Mouse (Mus musculus) cerebellum, postnatal 25 days (tissue): ENCODE measurements around the gene Myrip.
"Not testable (repeated sequence)": the region's sequence is repeated elsewhere in the genome, so short reads cannot be mapped to it uniquely, and the experiment has no call there.

ENCODE experiments used
- DNase-seq, 2 experiments: peaks; one replicate each; pipeline ENCODE4 v3.0.0; 2021; ENCODE audit warnings: mixed read lengths in 2 of 2

The Myrip gene

GRCm38 (mm10) chr9:120301213-120301612, at the start of gene Myrip:
TSS of gene Myrip (plus strand) at chr9:120301513.
- DNase-seq = not testable (repeated sequence)

- peak in 1 of 2 experiments; percentile 31 for DNase-seq
Measured at GRCm38 (mm10) chr9:120259805-120260204, 41.5 kb upstream of the Myrip start.

- peak in 1 of 2 experiments; percentile 27 for DNase-seq
Measured at GRCm38 (mm10) chr9:120263994-120264393, 37.3 kb upstream of the Myrip start.

GRCm38 (mm10) chr9:120273083-120273482, 28.2 kb upstream of the Myrip start:
- DNase-seq = no peak

- no peak for DNase-seq
Measured at GRCm38 (mm10) chr9:120275226-120275625, 26.1 kb upstream of the Myrip start.

- no peak for DNase-seq
Measured at GRCm38 (mm10) chr9:120281147-120281546, 20.2 kb upstream of the Myrip start.

GRCm38 (mm10) chr9:120282461-120283047, 18.8 kb upstream of the Myrip start:
- no peak for DNase-seq

- no peak for DNase-seq
Measured at GRCm38 (mm10) chr9:120283556-120283955, 17.8 kb upstream of the Myrip start.

- DNase-seq = no peak
Measured at GRCm38 (mm10) chr9:120288011-120288410, 13.3 kb upstream of the Myrip start.

GRCm38 (mm10) chr9:120290375-120290774, 10.9 kb upstream of the Myrip start:
- no peak for DNase-seq

GRCm38 (mm10) chr9:120292488-120292887, 8.8 kb upstream of the Myrip start:
- no peak for DNase-seq

- peak in 1 of 2 experiments; percentile 15 for DNase-seq
Measured at GRCm38 (mm10) chr9:120295527-120295926, 5.8 kb upstream of the Myrip start.

GRCm38 (mm10) chr9:120296938-120297337, 4.4 kb upstream of the Myrip start:
- DNase-seq = no peak

- no peak for DNase-seq
Measured at GRCm38 (mm10) chr9:120299429-120299828, 1.9 kb upstream of the Myrip start.

- peak in 1 of 2 experiments; percentile 29 for DNase-seq
Measured at GRCm38 (mm10) chr9:120302980-120303452, 1.7 kb downstream of the Myrip start.

- peak; percentile 84 to 91 for DNase-seq
Measured at GRCm38 (mm10) chr9:120303453-120304299, 2.4 kb downstream of the Myrip start.

- peak; percentile 58 to 62 for DNase-seq
Measured at GRCm38 (mm10) chr9:120304300-120305137, 3.2 kb downstream of the Myrip start.

GRCm38 (mm10) chr9:120315171-120315570, 13.9 kb downstream of the Myrip start:
- DNase-seq = no peak

GRCm38 (mm10) chr9:120319099-120319498, 17.8 kb downstream of the Myrip start:
- DNase-seq = no peak

- no peak for DNase-seq
Measured at GRCm38 (mm10) chr9:120320573-120320972, 19.3 kb downstream of the Myrip start.

GRCm38 (mm10) chr9:120322702-120323426, 21.6 kb downstream of the Myrip start:
- no peak for DNase-seq

- DNase-seq = not testable (repeated sequence)
Measured at GRCm38 (mm10) chr9:120331048-120331447, 29.7 kb downstream of the Myrip start.
